Mouse (Mus musculus) heart, embryonic 14.5 days (tissue): ENCODE measurements at regions not wholly inside any gene's neighbourhood (a gene's known extent, or its start where the extent isn't known, plus 50 kb on each side); places are given as distances from the start of the nearest gene placed in this dataset.

Experiments
- ATAC-seq: fragments of 200-750 bp; cut with Nextera tagmentation; 2 replicates; pipeline ENCODE4 v1.8.0; 2017; ENCODE audit warnings: low read depth, moderate TSS enrichment; ENCODE audit not compliant: insufficient number of reproducible peaks, insufficient read depth, low FRiP score
- H3K27ac ChIP-seq, 2 experiments: fragments of 200-500 bp in 1 of 2; fragments of 300-500 bp in 1 of 2; sonication (generic) in 1 of 2; replicated peaks in 1 of 2; 2 replicates each; pipeline ENCODE4 v1.5.1; 2012 to 2014; ENCODE audit warnings: low read depth in 2 of 2, low read length in 2 of 2, control low read depth in 1 of 2, mild to moderate bottlenecking in 1 of 2, mixed read lengths in 1 of 2; ENCODE audit not compliant: control insufficient read depth in 1 of 2, insufficient read depth in 1 of 2
- H3K27me3 ChIP-seq: fragments of 300-500 bp; sonication (generic); 2 replicates; pipeline ENCODE4 v1.6.1; 2014; ENCODE audit warnings: mild to moderate bottlenecking, low read length, control low read depth; ENCODE audit not compliant: control insufficient read depth, insufficient read depth
- H3K36me3 ChIP-seq: fragments of 300-500 bp; sonication (generic); 2 replicates; pipeline ENCODE4 v1.6.1; 2014; ENCODE audit warnings: mild to moderate bottlenecking, control low read depth, low read length, mixed read lengths; ENCODE audit not compliant: control insufficient read depth, insufficient read depth
- H3K4me1 ChIP-seq, 2 experiments: fragments of 200-500 bp in 1 of 2; fragments of 300-500 bp in 1 of 2; sonication (generic) in 1 of 2; 2 replicates each; pipeline ENCODE4 v1.6.1; 2012 to 2014; ENCODE audit warnings: low read length in 2 of 2, control low read depth in 1 of 2, mixed read lengths in 1 of 2; ENCODE audit not compliant: control insufficient read depth in 2 of 2, insufficient read depth in 2 of 2
- H3K4me2 ChIP-seq: fragments of 300-500 bp; sonication (generic); 2 replicates; pipeline ENCODE4 v1.6.1; 2014; ENCODE audit warnings: mild to moderate bottlenecking, low read length
- H3K4me3 ChIP-seq, 2 experiments: fragments of 200-500 bp in 1 of 2; fragments of 300-500 bp in 1 of 2; sonication (generic) in 1 of 2; 2 replicates each; pipeline ENCODE4 v1.5.1; 2012 to 2014; ENCODE audit warnings: low read length in 2 of 2, mild to moderate bottlenecking in 2 of 2, control low read depth in 1 of 2, low read depth in 1 of 2, moderate library complexity in 1 of 2; ENCODE audit not compliant: control insufficient read depth in 1 of 2, insufficient read depth in 1 of 2
- H3K9ac ChIP-seq: fragments of 300-500 bp; sonication (generic); 2 replicates; pipeline ENCODE4 v1.6.1; 2014; ENCODE audit warnings: mild to moderate bottlenecking, low read length
- H3K9me3 ChIP-seq: fragments of 300-500 bp; sonication (generic); 2 replicates; pipeline ENCODE4 v1.6.1; 2016; ENCODE audit warnings: low read length, control low read depth; ENCODE audit not compliant: control insufficient read depth
- WGBS: fragments of 180-500 bp; shearing (Covaris S2); extraction: QIAGEN DNeasy Blood & Tissue Kit; methylation state at CpG from one replicate; pipeline ENCODE4 v1.1.7; 2014; 5-methylcytosine and 5-hydroxymethylcytosine counted together

DNA sequence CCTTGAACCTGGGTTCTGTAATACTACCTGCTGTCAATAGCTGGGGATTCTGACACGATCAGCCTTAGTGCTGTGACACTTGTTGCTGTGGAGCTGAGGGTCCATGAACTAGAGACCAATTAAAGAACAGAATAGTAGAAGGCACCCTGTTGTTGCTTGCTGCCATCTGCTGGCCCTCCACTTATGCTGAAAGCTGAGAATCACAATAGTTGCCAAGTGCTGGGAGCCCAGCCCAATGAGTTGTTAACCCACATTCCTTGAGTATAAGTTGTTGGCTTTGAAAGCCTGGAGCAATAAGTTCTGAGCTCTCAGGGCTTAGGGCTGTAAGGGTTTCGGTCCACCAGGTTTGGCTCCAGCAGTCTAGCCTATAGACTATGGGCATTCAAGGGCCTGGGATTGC, 267.7 kb downstream of the Dhx35 start:
- no peaks in the 10 kb centered on the region; a peak in 1 of 4 replicates for H3K4me1 ChIP-seq
- H3K4me2 ChIP-seq: no peak overlapping the region
- no peaks in the 10 kb centered on the region for H3K36me3 ChIP-seq
- H3K27ac ChIP-seq: no peak overlapping the region
- WGBS: 71% methylated on average over 2 of the region's 2 CpGs
- ATAC-seq: no peak
- no peak overlapping the region for H3K9ac ChIP-seq
- H3K4me3 ChIP-seq: no peak overlapping the region
- no peaks in the 10 kb centered on the region for H3K9me3 ChIP-seq
- no peaks in the 10 kb centered on the region; the same call in 1 of the 2 replicates for H3K27me3 ChIP-seq

DNA sequence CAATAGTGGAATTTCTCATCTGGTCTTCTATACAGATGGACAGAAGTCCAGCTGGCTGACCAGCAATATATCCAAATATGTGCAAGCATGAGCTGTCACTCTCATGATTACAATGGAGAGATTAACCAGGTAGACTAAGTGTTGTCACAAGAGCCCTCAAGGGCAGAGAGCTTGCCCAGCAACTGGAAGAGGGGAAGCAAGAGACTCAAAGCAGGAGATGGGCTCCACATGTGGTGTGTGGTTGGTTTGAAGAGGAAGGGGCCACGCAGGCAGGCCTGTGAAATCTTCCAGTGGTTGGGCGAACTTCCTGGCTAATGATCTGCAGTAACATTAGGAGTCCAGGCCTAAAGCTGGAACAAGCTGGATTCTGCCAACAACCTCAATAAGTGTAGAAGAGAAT, 268.1 kb downstream of the Dhx35 start:
- no peak overlapping the region for H3K9ac ChIP-seq
- 75% methylated on average over 2 of the region's 2 CpGs for WGBS
- H3K27ac ChIP-seq: no peak overlapping the region
- H3K4me3 ChIP-seq: no peak overlapping the region
- ATAC-seq: no peak
- H3K36me3 ChIP-seq: no peaks in the 10 kb centered on the region
- H3K27me3 ChIP-seq: no peaks in the 10 kb centered on the region; the same call in 1 of the 2 replicates
- H3K9me3 ChIP-seq: no peaks in the 10 kb centered on the region
- no peak overlapping the region for H3K4me2 ChIP-seq
- H3K4me1 ChIP-seq: no peaks in the 10 kb centered on the region; a peak in 1 of 4 replicates

DNA sequence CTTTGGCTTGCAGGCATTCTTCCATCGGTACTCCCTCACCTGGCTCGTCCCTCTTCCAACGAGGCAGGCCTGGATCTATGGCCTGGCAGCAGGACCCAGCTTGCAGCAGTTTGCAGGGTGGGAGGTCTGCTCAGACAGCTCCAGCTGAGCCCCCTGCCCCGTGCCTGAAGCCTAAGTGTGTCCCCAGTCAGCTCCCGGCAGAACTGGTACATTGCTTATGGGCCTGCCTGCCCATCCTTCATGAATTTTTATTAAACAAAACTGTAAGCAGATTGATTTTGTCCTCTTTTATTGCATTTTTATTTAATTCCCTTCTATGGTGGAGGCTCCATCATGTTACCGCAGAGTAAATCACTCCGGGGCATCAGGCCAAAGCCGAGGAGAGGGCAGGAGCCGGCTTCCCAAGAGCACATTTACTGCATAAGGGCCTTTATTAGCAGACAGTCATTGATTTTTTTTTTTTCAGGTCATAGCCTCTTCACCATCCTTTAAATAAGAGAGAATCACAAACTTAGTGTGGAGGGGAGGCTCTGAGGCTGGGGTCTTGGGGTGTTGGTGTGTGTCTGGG, 269.9 kb downstream of the Dhx35 start:
- 79% methylated on average over 9 of the region's 9 CpGs for WGBS
- H3K27me3 ChIP-seq: 0 out of 2 replicates have a peak, but pooled peaks cover 7% of the 10 kb centered on the region
- no peaks in the 10 kb centered on the region for H3K4me1 ChIP-seq
- ATAC-seq: no peak
- no peak overlapping the region for H3K4me2 ChIP-seq
- no peak overlapping the region for H3K4me3 ChIP-seq
- no peaks in the 10 kb centered on the region for H3K9me3 ChIP-seq
- H3K27ac ChIP-seq: no peak overlapping the region
- H3K9ac ChIP-seq: no peak overlapping the region
- H3K36me3 ChIP-seq: no peaks in the 10 kb centered on the region

GRCm38 (mm10) chr2:159067506-159067905, 272.9 kb downstream of the Dhx35 start:
- Histone ChIP-seq H3K27me3 (0 out of 2 replicates have a peak, but pooled peaks cover 7% of the 10 kb centered on the region), H3K36me3 (no peaks in the 10 kb centered on the region), H3K9me3 (no peaks in the 10 kb centered on the region), H3K4me1 (no peaks in the 10 kb centered on the region), H3K9ac (no peak overlapping the region), H3K4me3 (no peak overlapping the region), H3K4me2 (no peak overlapping the region), H3K27ac (no peak overlapping the region)
- ATAC-seq: no peak
- WGBS: 63% methylated on average over 7 of the region's 7 CpGs

DNA sequence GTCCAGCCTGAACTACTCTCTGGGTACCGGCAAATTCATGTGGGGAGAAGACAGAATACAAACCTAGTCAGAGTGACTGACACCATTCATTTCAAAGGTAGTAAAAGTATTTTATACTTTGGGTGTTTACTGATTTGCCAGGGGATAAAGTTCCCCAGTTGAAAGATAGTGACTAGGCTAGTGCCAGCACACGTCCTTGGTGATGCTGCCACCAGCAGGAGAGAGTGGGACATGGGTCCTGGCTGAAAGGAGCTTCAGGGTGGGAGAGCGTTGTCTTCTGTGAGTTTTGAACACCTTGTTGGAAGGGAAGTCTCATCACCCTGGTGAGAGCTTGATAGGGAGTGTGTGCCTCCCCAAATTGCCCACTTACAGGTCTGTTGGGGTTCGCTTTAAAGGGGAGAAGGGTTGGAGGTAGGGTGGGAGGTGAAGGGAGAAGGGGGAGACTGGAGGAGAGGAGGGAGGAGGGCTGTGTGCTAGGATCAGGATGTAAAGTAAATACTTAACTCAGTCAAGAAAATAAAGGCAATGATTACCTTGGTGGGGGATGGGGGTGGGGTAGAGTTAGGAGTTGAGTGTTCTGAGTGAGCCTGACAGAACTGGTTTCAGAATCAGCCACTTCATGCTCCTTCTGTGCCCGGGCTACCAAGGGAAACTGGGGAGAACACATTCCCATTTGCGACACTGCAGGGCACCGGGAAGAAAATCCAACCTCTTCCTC, 273.9 kb downstream of the Dhx35 start:
- Histone ChIP-seq H3K27me3 (0 out of 2 replicates have a peak, but pooled peaks cover 7% of the 10 kb centered on the region), H3K4me1 (no peaks in the 10 kb centered on the region), H3K36me3 (no peaks in the 10 kb centered on the region), H3K9me3 (no peaks in the 10 kb centered on the region), H3K4me2 (no peak overlapping the region), H3K27ac (no peak overlapping the region), H3K9ac (no peak overlapping the region), H3K4me3 (no peak overlapping the region)
- no peak for ATAC-seq
- 45% methylated on average over 7 of the region's 7 CpGs for WGBS

DNA sequence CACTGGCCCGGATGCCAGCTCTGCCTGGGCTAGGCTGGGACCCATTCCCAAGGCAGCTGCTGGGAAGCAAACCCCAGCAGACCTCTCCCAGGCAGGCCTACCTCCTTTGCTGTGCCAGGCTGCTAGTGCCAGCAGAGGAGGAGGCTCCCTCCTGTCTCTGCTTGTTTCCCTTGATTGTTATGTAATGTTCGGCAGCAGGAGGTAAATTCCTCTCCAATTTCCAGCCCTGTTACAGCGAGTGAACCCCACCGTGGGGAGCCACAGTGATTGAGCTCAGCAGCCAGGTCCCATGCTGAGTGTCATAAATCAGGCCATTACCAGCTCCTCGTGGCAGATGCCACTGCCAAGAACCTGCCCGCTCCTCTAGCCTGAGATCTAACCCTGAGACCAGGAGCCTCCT, 274.6 kb downstream of the Dhx35 start:
- no peaks in the 10 kb centered on the region for H3K36me3 ChIP-seq
- WGBS: 20% methylated on average over 6 of the region's 6 CpGs
- H3K4me2 ChIP-seq: no peak overlapping the region
- no peak overlapping the region for H3K4me3 ChIP-seq
- no peaks in the 10 kb centered on the region for H3K9me3 ChIP-seq
- H3K27ac ChIP-seq: no peak overlapping the region
- ATAC-seq: no peak
- H3K9ac ChIP-seq: no peak overlapping the region
- no peaks in the 10 kb centered on the region for H3K4me1 ChIP-seq
- H3K27me3 ChIP-seq: 0 out of 2 replicates have a peak, but pooled peaks cover 7% of the 10 kb centered on the region

GRCm38 (mm10) chr2:159072997-159073690, 278.5 kb downstream of the Dhx35 start:
- no peak overlapping the region for H3K4me2 ChIP-seq
- no peak for ATAC-seq
- H3K4me3 ChIP-seq: no peak overlapping the region
- H3K4me1 ChIP-seq: no peaks in the 10 kb centered on the region
- H3K9me3 ChIP-seq: no peaks in the 10 kb centered on the region
- WGBS: 71% methylated on average over 7 of the region's 7 CpGs
- H3K27me3 ChIP-seq: 0 out of 2 replicates have a peak, but pooled peaks cover 7% of the 10 kb centered on the region
- H3K36me3 ChIP-seq: no peaks in the 10 kb centered on the region
- H3K9ac ChIP-seq: no peak overlapping the region
- no peak overlapping the region for H3K27ac ChIP-seq
